Mouse (Mus musculus): ENCODE data around the gene Krt17. TPM values are rescaled to one million over a fixed set of nuclear protein-coding genes. Genes with fewer than 3 reads are reported as not detected.
"Not testable (repeated sequence)": the region's sequence is repeated elsewhere in the genome, so short reads cannot be mapped to it uniquely, and the experiment has no call there.

The Krt17 gene
- total and polyA plus RNA-seq, 3 experiments, result 0.61 TPM; not detected in 2

GRCm38 (mm10) chr11:100259079-100259478 is 1.8 kb downstream of the Krt17 start:
- 90% methylated on average over 9 of the region's 9 CpGs for WGBS
- intact Hi-C loops (cut with DNase I), result no loop called here

GRCm38 (mm10) chr11:100257967-100258366 is 2.9 kb downstream of the Krt17 start:
- H3K27me3 ChIP-seq (ENCODE audit: control insufficient read depth, insufficient read depth, low read length), result no peaks in the 10 kb centered on the region
- H3K4me1 ChIP-seq (ENCODE audit: control insufficient read depth, insufficient read depth, low read length), result no peaks in the 10 kb centered on the region
- no peak overlapping the region for H3K9ac ChIP-seq (ENCODE audit: low read depth, low read length)
- no peak overlapping the region for H3K4me3 ChIP-seq
- DNase-seq, result no peak
- no peaks in the 10 kb centered on the region for H3K36me3 ChIP-seq (ENCODE audit: control insufficient read depth, insufficient read depth, low read length)
- H3K79me2 ChIP-seq (replicated peaks; ENCODE audit: control insufficient read depth, insufficient read depth, low read length), result no peaks in the 10 kb centered on the region
- intact Hi-C loops (cut with DNase I), result no loop called here
- 71% methylated on average over 1 of the region's 1 CpGs for WGBS
- TF ChIP-seq EP300 (IDR thresholded peaks at IDR 0.05; ENCODE audit: insufficient read depth, low read depth, low read length) (no peak), CTCF (IDR thresholded peaks at IDR 0.05) (no peak), POLR2A (IDR thresholded peaks at IDR 0.05; ENCODE audit: insufficient read depth, low read depth, low read length) (no peak)
- H3K27ac ChIP-seq, result no peak overlapping the region

More at GRCm38 (mm10) chr11:100259079-100259478, 1.8 kb downstream of the Krt17 start:
- H3K36me3 ChIP-seq (ENCODE audit: control insufficient read depth, insufficient read depth, low read length), result no peaks in the 10 kb centered on the region
- TF ChIP-seq CTCF (IDR thresholded peaks at IDR 0.05) (no peak), EP300 (IDR thresholded peaks at IDR 0.05; ENCODE audit: insufficient read depth, low read depth, low read length) (no peak), POLR2A (IDR thresholded peaks at IDR 0.05; ENCODE audit: insufficient read depth, low read depth, low read length) (no peak)
- DNase-seq, result no peak
- no peak overlapping the region for H3K4me3 ChIP-seq
- no peaks in the 10 kb centered on the region for H3K4me1 ChIP-seq (ENCODE audit: control insufficient read depth, insufficient read depth, low read length)
- no peaks in the 10 kb centered on the region for H3K27me3 ChIP-seq (ENCODE audit: control insufficient read depth, insufficient read depth, low read length)
- no peak overlapping the region for H3K27ac ChIP-seq
- H3K9ac ChIP-seq (ENCODE audit: low read depth, low read length), result no peak overlapping the region
- no peaks in the 10 kb centered on the region for H3K79me2 ChIP-seq (replicated peaks; ENCODE audit: control insufficient read depth, insufficient read depth, low read length)

GRCm38 (mm10) chr11:100255514-100255913 is 5.3 kb downstream of the Krt17 start:
- intact Hi-C loops (cut with DNase I), result no loop called here
- Histone ChIP-seq H3K27me3 (ENCODE audit: control insufficient read depth, insufficient read depth, low read length) (no peaks in the 10 kb centered on the region), H3K9ac (ENCODE audit: low read depth, low read length) (no peak overlapping the region), H3K36me3 (ENCODE audit: control insufficient read depth, insufficient read depth, low read length) (no peaks in the 10 kb centered on the region), H3K4me1 (ENCODE audit: control insufficient read depth, insufficient read depth, low read length) (no peaks in the 10 kb centered on the region), H3K4me3 (no peak overlapping the region), H3K79me2 (replicated peaks; ENCODE audit: control insufficient read depth, insufficient read depth, low read length) (no peaks in the 10 kb centered on the region), H3K27ac (no peak overlapping the region)
- DNase-seq, result no peak
- no peak for TF ChIP-seq POLR2A (IDR thresholded peaks at IDR 0.05; ENCODE audit: insufficient read depth, low read depth, low read length)
- no peak for TF ChIP-seq CTCF (IDR thresholded peaks at IDR 0.05)
- TF ChIP-seq EP300 (IDR thresholded peaks at IDR 0.05; ENCODE audit: insufficient read depth, low read depth, low read length), result no peak
- WGBS, result 88% methylated on average over 6 of the region's 6 CpGs

GRCm38 (mm10) chr11:100254360-100255090 is 6.3 kb downstream of the Krt17 start:
- Histone ChIP-seq H3K79me2 (replicated peaks; ENCODE audit: control insufficient read depth, insufficient read depth, low read length) (no peaks in the 10 kb centered on the region), H3K27me3 (ENCODE audit: control insufficient read depth, insufficient read depth, low read length) (no peaks in the 10 kb centered on the region), H3K27ac (no peak overlapping the region), H3K9ac (ENCODE audit: low read depth, low read length) (no peak overlapping the region), H3K36me3 (ENCODE audit: control insufficient read depth, insufficient read depth, low read length) (no peaks in the 10 kb centered on the region), H3K4me1 (ENCODE audit: control insufficient read depth, insufficient read depth, low read length) (no peaks in the 10 kb centered on the region), H3K4me3 (no peak overlapping the region)
- intact Hi-C loops (cut with DNase I), result no loop called here
- no peak for DNase-seq
- no peak for TF ChIP-seq POLR2A (IDR thresholded peaks at IDR 0.05; ENCODE audit: insufficient read depth, low read depth, low read length)
- no peak for TF ChIP-seq EP300 (IDR thresholded peaks at IDR 0.05; ENCODE audit: insufficient read depth, low read depth, low read length)
- TF ChIP-seq CTCF (IDR thresholded peaks at IDR 0.05), result no peak
- WGBS, result 57% methylated on average over 5 of the region's 5 CpGs

GRCm38 (mm10) chr11:100248852-100249465 is 11.9 kb downstream of the Krt17 start, which contains the start of gene Krt16:
Gene Krt16 (minus strand): TSS chr11:100248902.
- no peaks in the 10 kb centered on the region for H3K36me3 ChIP-seq (ENCODE audit: control insufficient read depth, insufficient read depth, low read length)
- no peak within 1 kb of the TSS for H3K9ac ChIP-seq (ENCODE audit: low read depth, low read length)
- DNase-seq, result no peak
- no peak within 1 kb of the TSS for H3K27ac ChIP-seq
- TF ChIP-seq CTCF (IDR thresholded peaks at IDR 0.05) (no peak), POLR2A (IDR thresholded peaks at IDR 0.05; ENCODE audit: insufficient read depth, low read depth, low read length) (no peak), EP300 (IDR thresholded peaks at IDR 0.05; ENCODE audit: insufficient read depth, low read depth, low read length) (no peak)
- 72% methylated on average over 7 of the region's 7 CpGs for WGBS
- no peaks in the 10 kb centered on the region for H3K79me2 ChIP-seq (replicated peaks; ENCODE audit: control insufficient read depth, insufficient read depth, low read length)
- H3K27me3 ChIP-seq (ENCODE audit: control insufficient read depth, insufficient read depth, low read length), result no peaks in the 10 kb centered on the region
- intact Hi-C loops (cut with DNase I), result no loop called here
- H3K4me1 ChIP-seq (ENCODE audit: control insufficient read depth, insufficient read depth, low read length), result no peaks in the 10 kb centered on the region
- no peak within 1 kb of the TSS for H3K4me3 ChIP-seq

- H3K79me2 ChIP-seq (replicated peaks; ENCODE audit: control insufficient read depth, insufficient read depth, low read length); DNase-seq; H3K4me1 ChIP-seq (ENCODE audit: control insufficient read depth, insufficient read depth, low read length); H3K36me3 ChIP-seq (ENCODE audit: control insufficient read depth, insufficient read depth, low read length); intact Hi-C loops (cut with DNase I); H3K4me3 ChIP-seq; H3K27me3 ChIP-seq (ENCODE audit: control insufficient read depth, insufficient read depth, low read length); H3K27ac ChIP-seq; H3K9ac ChIP-seq (ENCODE audit: low read depth, low read length): not testable (repeated sequence)
- 60% methylated on average over 7 of the region's 7 CpGs for whole genome bisulfite sequencing
These were observed 14.4 kb downstream of the Krt17 start for GRCm38 (mm10) chr11:100246471-100246870.

GRCm38 (mm10) chr11:100240272-100240671 is 20.6 kb downstream of the Krt17 start:
- H3K79me2 ChIP-seq (replicated peaks; ENCODE audit: control insufficient read depth, insufficient read depth, low read length); H3K27ac ChIP-seq; intact Hi-C loops (cut with DNase I); DNase-seq; H3K4me3 ChIP-seq; H3K27me3 ChIP-seq (ENCODE audit: control insufficient read depth, insufficient read depth, low read length); H3K4me1 ChIP-seq (ENCODE audit: control insufficient read depth, insufficient read depth, low read length); H3K9ac ChIP-seq (ENCODE audit: low read depth, low read length); H3K36me3 ChIP-seq (ENCODE audit: control insufficient read depth, insufficient read depth, low read length): not testable (repeated sequence)
- WGBS, result 87% methylated on average over 4 of the region's 4 CpGs
